Mouse (Mus musculus) bone marrow, adult 2 months (tissue): ENCODE data around the gene Lmntd2.

Source experiments
- CTCF ChIP-seq: fragments of 200-500 bp; IDR thresholded peaks from 2 replicates; pipeline ENCODE4 v1.5.1; 2011; ENCODE audit warnings: low read length, control low read depth; ENCODE audit not compliant: control insufficient read depth, insufficient read depth
- POLR2A ChIP-seq: fragments of 200-500 bp; IDR thresholded peaks from 2 replicates; pipeline ENCODE4 v1.6.1; 2011; ENCODE audit warnings: low read depth, mild to moderate bottlenecking, control low read depth, low read length, borderline replicate concordance; ENCODE audit not compliant: control insufficient read depth

- TF ChIP-seq POLR2A (no peak), CTCF (no peak)
Observed at GRCm38 (mm10) chr7:141214310-141214709, 430 bp upstream of the Lmntd2 start.
